Mouse (Mus musculus) spleen, adult 12 weeks (tissue): ENCODE measurements around the gene Pogz.
"Not testable (repeated sequence)": the region's sequence is repeated elsewhere in the genome, so short reads cannot be mapped to it uniquely, and the experiment has no call there.

Experiments used
- DNase-seq: peaks from one replicate; pipeline ENCODE4 v3.0.0; 2022; ENCODE audit warnings: low spot score

Gene Pogz

GRCm38 (mm10) chr3:94832701-94833100, 4.7 kb upstream of the Pogz start:
- DNase-seq: no peak

- DNase-seq: no peak
These were observed 4.0 kb upstream of the Pogz start for GRCm38 (mm10) chr3:94833358-94833757.

- DNase-seq: no peak
These were observed 2.0 kb upstream of the Pogz start for GRCm38 (mm10) chr3:94835396-94835795.

- DNase-seq: peak; percentile 43
These were observed 661 bp downstream of the Pogz start for GRCm38 (mm10) chr3:94837959-94838496.

GRCm38 (mm10) chr3:94838631-94839030, 1.3 kb downstream of the Pogz start:
- no peak for DNase-seq

- no peak for DNase-seq
These were observed 1.7 kb downstream of the Pogz start for GRCm38 (mm10) chr3:94839101-94839500.

GRCm38 (mm10) chr3:94847382-94847781, 10.0 kb downstream of the Pogz start:
- DNase-seq: no peak

- peak; percentile 57 for DNase-seq
These were observed 12.0 kb downstream of the Pogz start for GRCm38 (mm10) chr3:94849338-94849737.

- DNase-seq: no peak
These were observed 14.4 kb downstream of the Pogz start for GRCm38 (mm10) chr3:94851731-94852130.

- DNase-seq: no peak
These were observed 14.8 kb downstream of the Pogz start for GRCm38 (mm10) chr3:94852215-94852614.

- DNase-seq: no peak
These were observed 22.1 kb downstream of the Pogz start for GRCm38 (mm10) chr3:94859471-94859870.

- DNase-seq: no peak
These were observed 31.6 kb downstream of the Pogz start for GRCm38 (mm10) chr3:94869011-94869410.

GRCm38 (mm10) chr3:94878618-94879017, 41.3 kb downstream of the Pogz start:
- no peak for DNase-seq

- DNase-seq: no peak
These were observed 44.5 kb downstream of the Pogz start for GRCm38 (mm10) chr3:94881840-94882239.

- DNase-seq: no peak
These were observed 45.2 kb downstream of the Pogz start for GRCm38 (mm10) chr3:94882579-94882978.

- peak; percentile 79 for DNase-seq
These were observed 49.2 kb downstream of the Pogz start, which contains the start of gene Psmb4 for GRCm38 (mm10) chr3:94886316-94887224. Gene Psmb4 (minus strand): TSS chr3:94886961.

GRCm38 (mm10) chr3:94888595-94888994, 51.2 kb downstream of the Pogz start:
- DNase-seq: no peak

- no peak for DNase-seq
These were observed 56.7 kb downstream of the Pogz start for GRCm38 (mm10) chr3:94894076-94894475.

GRCm38 (mm10) chr3:94902747-94903146, 65.4 kb downstream of the Pogz start:
- DNase-seq: no peak

GRCm38 (mm10) chr3:94904759-94905158, 67.4 kb downstream of the Pogz start:
- not testable (repeated sequence) for DNase-seq

- DNase-seq: no peak
These were observed 69.1 kb downstream of the Pogz start for GRCm38 (mm10) chr3:94906482-94906881.

GRCm38 (mm10) chr3:94911050-94911693, 73.8 kb downstream of the Pogz start:
- no peak for DNase-seq

GRCm38 (mm10) chr3:94913801-94914200, 76.4 kb downstream of the Pogz start:
- DNase-seq: no peak
